Mouse (Mus musculus) hematopoietic stem cell, adult 5-6 weeks (primary cell): ENCODE measurements around the gene 2510002D24Rik. TPM values are rescaled to one million over a fixed set of nuclear protein-coding genes. Genes with fewer than 3 reads are reported as not detected.

ENCODE experiments used
- ATAC-seq, 2 experiments: fragments of 125-278 bp in 1 of 2; replicated peaks in 1 of 2; 2 replicates each; pipeline ENCODE4 v1.8.0; 2016 to 2017; ENCODE audit warnings: inconsistent platforms in 2 of 2, mild to moderate bottlenecking in 2 of 2, moderate number of reproducible peaks in 2 of 2, low read depth in 1 of 2, moderate TSS enrichment in 1 of 2; ENCODE audit not compliant: low FRiP score in 2 of 2, poor library complexity in 2 of 2, severe bottlenecking in 2 of 2, insufficient read depth in 1 of 2, low TSS enrichment in 1 of 2
- total RNA-seq: library from RNA; stranded (forward); fragments of 172-1452, 232-1000 nt; gene quantifications from 2 replicates; pipeline ENCODE4 v1.2.3, GENCODE M21; 2017

2510002D24Rik gene
- total RNA-seq = 60.7 and 64.3 TPM in 2 replicates

DNA sequence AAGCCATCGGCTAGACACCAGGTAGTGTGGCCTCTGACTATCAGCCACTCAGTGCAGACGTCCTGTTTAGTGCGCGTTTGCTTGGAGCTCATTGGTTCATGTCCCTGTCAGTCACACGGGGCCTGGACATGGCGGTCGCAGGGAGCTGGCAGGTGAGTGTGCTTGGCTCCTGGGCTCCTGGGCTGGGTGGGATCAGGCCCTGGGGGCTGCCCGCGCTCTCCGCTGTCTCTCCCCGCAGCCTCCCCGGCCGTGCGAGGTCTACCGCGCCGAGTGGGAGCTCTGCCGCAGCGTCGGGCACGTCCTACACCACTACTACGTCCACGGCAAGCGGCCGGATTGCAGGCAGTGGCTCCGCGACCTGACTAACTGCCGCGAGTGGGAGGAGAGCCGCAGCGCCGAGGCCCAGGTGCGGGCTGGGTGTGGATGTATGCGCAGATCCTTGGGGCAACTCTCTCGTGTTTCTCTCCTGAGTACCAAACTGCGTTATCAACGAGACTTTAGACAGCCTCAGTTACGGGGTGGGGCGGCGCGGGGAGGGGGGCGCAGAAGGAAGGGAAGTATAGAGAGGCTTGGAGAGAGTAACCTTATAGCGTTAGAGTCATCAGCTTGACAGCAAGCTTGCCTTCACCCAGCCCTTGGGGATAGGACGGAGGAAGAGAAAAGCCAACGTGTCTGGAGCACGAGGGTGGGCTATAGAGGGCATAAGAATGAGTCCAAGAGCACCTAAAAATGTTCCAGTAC, at the start of gene 2510002D24Rik, which contains the start of gene Gm28539:
Gene 2510002D24Rik (plus strand): TSS at position 111 of the 741 bp plus-strand sequence.
Gene Gm28539 (plus strand): TSS at position 117 of the 741 bp plus-strand sequence.
- peak; percentile 99 for ATAC-seq

DNA sequence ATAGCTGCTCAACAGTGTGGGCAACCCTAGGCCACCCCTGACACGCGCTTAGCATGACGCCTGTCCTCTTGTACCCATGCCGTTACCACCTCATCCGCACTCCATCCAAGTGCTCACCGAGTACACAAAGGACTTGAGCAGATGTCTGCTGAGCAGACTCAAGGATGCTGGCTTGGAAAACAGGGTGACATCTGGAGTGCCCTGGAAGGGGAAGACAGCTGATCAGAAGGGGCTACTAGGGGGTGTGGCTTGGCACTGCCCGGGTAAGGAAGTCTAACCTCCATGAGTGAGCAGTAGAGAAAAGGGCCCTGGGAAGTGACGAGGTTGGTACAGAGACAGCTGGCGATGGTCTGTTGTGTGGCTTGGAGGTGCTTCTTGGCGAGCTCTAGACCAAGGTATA, 49.7 kb upstream of the 2510002D24Rik start:
- ATAC-seq = no peak

DNA sequence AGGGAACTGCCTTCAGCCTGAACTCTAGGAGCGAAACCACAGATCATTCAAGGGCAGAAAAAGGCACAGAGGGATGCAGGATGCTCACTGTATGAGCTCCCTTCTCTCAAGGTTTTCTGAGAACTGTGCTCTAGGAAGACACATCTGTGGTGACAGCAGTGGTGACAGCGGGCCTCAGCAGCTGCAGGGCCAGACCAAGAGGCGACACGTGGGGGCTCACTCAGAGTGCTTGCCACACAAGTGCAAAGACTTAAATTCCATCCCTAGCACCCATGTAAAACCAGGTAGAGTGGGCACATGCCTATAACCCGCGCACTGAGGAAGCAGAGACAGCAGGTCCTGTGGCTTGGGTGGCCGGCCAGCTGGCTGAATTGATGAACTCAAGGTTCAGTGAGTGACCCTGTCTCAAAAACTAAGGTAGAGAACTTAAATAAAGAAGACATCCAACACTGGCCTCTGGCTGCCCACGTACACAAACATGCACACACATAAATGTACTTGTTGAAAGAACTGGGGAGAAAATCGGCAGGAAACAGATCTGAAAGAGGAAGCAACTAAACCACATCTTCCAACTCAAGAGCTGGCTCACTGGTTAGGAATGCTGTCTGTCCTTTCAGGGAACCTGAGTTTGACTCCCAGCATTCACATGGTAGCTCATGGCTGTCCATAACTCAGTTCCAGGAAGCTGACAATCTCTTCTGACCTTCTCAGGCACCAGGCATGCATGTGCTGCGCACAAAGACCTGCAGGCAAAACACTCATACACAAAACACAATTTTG, 47.6 kb upstream of the 2510002D24Rik start:
- peak; percentile 63 to 80 for ATAC-seq

DNA sequence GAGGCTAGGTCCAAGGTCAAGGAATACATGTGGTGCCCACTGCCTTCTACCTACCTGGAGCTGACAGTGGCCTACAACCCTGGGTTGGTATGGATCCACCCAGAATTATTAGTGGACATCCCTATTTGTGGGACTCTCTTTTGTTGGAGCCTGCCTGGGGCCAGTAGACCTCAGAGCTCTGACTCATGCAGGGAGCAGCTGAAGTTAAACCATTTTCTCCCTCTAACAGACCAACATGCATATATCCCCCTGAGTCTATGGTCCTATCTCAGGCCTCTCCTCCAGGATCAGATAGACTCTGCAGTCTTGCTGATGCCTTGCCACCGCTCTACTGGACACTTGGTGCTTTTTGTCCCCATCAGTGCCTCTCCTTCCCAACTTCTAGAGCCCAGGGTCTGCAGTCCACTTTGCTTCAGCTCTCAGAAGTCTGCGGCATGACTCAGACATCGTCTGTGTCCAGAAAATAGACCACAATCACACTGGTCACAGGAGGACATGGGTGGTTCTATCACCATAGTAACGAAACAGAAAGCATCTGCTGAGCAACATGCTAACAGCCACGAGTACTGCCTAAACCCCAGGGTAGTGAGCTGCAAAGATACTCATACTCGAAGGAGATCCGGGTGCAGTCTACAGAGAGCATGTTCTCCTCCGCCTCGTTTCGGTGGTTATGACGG, 41.0 kb upstream of the 2510002D24Rik start:
- no peak for ATAC-seq

DNA sequence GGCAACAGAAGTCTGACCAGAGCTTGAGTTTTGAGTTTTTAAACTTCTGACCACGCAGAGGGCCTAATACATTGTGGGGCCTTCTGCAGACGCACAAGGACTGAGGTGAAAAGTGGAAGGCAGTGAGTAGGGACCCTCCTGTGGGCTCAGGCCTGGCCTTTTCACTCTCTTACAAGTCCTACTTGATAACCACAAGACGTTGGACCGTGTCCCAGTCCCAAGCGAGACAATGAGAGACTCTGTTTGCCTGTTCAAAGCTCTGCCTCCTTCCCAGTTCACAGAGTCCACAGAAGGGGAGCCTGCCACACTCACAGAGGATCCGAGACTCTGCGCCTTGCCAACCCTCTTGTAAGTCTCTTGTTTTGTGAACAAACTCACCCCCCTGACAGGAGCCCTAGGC, 39.7 kb upstream of the 2510002D24Rik start:
- no peak for ATAC-seq

DNA sequence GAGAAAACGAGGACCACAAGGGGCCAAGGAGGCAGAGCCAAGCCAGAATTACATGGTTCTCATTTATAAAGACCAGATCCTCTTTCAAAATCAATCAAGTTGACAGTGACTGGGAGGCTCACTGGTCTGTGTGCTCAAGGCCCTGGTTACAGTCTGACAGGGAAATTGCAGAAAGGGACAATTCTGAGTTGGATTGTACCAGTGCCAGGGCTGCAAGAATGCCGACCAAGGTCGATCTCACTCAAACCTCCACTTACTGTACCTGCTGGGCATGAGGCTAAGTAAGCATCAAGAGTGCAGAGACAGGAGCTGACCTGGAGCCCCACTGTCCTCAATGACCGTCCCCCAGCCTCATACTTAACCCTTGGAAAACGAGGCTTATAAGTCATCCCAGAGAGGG, 38.2 kb upstream of the 2510002D24Rik start:
- no peak for ATAC-seq

DNA sequence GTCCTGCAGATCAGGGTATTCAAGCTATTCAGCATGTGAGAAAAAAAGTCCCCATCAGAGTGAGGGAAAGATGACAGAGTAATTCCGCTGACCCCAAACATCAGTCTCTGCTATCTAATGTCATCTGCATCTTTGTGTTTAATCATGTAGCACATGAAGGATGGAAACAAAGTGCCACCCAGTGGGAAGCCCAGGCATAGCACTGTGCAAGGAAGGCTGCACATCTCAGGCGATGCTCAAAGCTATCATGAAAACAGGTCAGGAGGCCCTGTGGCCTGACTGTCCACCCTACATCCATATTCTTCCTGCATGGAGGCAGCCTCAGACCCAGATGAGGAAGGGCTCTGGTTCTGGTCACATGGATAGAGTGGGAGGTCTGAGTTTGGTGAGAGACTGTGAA, 37.5 kb upstream of the 2510002D24Rik start:
- ATAC-seq = peak; percentile 32 to 64; a peak in 2 of 4 replicates

DNA sequence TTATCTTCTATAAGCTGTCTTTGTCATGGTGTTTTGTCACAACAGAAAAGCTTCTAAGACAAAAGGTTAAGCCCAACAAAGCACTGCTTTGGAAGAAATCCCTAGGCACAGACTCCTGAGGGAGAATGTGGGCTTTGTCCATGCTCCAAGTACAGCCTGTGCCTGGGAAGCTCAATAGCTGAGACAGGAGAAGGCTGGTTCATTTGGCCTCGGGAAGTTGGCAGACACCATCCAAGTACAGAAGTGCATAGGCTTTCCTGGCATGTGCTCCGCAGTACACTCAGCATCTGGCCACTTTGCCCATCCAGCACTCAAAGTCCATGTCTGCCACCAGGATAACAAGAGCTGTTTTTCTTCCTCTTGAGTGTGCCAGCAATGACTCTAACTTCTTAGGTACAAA, 30.6 kb upstream of the 2510002D24Rik start:
- no peak for ATAC-seq

DNA sequence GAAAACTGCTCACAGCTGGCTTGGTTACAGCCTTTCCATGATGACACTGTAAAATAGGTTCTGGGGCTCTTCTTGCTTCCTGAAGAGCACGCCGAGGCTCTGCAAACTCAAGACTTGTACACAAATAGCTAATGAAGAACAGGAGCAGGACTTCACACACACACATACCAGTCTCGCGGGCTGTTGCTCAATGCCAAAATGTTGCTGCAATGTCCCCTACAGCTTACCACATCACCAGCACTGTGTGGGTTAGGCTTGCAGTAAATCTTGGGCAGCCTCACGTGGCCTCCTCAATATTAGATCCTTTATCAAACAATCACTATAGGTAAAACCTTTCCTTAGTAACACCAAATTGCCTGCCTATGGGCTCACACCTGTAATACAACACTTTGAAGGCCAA, 27.4 kb upstream of the 2510002D24Rik start:
- no peak for ATAC-seq

DNA sequence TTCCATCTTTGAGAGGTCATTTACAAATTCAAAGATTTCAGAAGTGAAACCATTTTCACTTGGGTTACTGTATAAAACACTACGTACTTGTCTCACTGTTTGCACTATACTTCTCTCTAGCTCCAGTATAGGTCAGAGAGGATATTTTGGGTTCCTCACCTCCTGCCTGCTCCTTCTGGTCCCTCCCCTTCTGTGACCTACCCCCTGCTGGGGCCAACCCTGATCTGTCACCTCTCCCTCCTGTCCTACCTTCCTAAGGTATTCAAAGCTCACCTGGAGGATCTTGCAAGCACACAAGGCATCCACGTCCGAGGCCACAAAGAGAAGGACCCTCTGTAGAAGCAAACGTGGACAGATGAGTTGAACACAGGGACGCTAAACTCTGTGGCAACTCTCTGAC, 25.3 kb upstream of the 2510002D24Rik start:
- 0 out of 4 replicates have a peak, but pooled peaks of 1 of the 2 experiments have one; percentile 6 for ATAC-seq

DNA sequence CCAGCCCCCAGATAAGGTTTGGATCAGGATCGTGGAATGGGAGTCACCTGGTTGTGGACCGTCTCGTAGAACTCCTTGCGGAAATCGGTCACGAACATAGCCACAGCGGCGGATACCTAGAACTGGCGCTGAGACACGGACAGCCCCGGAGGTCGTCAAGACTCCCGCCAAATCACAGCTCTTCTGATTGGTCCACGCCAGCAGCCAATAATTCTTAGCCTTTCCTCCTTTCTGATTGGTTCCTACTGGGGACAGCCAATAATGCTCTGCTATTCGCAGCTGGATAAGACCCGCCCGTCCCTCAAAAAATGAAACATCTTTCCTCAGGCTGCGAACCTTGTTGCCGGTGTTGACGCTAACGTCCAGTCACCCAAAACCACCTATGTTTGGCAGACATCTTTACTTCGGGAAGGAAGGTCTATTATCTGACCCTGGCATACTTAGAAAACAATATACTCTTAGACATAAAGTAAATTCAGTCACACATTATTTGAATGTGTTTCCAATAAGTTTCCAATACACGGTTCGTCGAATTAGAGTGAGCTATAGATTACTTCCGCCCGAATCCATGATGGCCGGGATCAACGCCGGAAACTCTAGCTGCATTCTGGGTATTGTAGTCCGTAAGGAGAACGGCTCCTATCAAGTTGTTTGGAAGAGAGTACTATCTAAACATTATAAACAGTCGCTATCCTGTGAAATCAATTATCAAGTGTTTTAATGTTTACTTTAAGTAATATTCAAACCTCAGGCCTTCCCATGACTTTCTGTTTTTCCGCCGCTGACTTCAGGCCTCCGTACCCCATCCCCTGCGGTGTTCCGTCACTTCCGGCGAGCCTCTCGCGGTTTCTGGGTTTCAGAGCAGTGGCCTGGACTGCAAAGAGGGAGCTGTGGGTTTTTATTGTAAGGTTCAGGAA, 24.7 kb upstream of the 2510002D24Rik start, which contains the start of the genes Ufd1 and Cdc45:
Gene Ufd1 (plus strand): TSS at position 312 of the 917 bp plus-strand sequence.
Gene Cdc45 (minus strand): TSS at position 520 of the 917 bp plus-strand sequence.
- peak; percentile 84 to 91 for ATAC-seq

DNA sequence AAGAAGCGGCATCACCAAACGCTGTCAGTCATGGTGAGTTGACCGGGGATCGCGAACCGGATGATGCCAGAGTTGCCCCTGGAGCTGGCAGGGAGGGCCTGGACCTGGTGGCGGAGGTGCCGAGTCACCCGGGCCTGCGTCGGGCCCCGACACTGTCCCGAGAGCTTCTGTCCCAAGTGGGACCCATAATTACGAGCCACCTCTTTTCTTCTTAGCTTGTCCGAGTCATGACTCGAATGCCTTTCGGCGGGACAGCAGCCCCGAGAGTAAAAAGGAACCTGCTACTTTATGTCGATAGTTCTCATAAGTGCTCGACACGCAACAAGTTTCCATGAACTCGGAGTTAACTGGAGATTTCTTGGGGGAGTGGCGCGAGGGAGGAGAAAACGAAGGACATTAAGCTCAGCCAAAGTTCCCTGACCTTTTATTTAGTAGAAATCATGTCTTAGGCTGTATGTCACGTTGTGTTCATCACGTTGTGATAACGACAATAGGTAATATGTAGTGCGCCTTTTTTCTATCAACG, 23.9 kb upstream of the 2510002D24Rik start:
- no peak for ATAC-seq

DNA sequence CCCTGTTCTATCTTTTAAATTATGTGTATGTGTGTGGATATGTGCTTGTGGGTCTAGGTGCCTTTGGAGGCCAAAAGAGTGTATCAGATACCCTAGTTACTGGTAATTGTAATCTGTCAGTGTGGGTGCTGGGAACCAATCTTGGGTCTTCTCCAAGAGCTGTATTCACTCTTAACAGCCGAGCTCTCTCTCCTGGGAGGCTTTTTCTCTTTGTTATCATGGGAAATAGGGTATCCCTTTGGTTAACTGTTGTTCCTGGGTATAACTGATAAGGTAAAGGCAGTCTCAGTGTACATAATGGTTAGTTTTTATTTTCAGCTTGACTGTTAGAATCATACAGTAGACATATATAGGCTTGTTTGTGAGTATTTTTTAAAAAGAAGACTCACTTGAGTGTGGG, 14.0 kb upstream of the 2510002D24Rik start:
- no peak for ATAC-seq

DNA sequence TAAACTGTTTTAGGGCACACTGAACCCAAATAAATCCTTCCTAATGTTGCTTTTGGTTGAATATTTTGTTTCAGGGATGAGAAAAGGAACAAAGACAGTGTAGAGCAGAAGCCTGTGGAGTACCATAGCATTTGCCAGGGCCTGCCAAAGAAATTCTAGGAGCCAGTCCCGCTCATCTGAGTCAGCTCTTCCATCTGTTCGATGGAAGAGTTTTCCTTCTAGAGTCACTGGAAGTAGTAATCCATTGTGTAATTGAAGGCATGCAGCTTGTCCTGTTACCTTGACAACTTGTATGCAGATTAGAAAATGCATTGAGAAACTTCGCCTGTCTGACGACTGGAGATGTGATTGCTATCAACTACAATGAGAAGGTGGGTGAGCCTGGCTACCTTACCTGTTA, 13.5 kb upstream of the 2510002D24Rik start:
- ATAC-seq = no peak

DNA sequence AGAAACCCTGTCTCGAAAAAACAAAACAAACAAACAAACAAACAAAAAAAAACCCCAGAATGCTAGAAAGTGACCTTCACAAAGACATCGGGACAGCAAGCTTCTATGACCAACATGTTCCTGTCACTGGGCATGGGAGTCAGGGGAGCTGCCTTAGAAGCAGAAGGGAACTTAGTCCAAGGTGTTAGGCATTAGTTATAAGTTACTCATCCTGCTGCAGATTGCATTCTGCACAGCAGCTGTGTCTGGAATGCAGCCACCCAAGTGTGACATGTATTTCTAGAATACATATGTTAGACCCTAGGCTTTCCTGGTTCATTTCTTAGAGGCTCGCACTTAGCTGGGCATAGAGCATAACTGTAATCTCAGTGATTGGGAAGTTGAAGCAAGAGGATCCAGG, 7.7 kb upstream of the 2510002D24Rik start:
- no peak for ATAC-seq

DNA sequence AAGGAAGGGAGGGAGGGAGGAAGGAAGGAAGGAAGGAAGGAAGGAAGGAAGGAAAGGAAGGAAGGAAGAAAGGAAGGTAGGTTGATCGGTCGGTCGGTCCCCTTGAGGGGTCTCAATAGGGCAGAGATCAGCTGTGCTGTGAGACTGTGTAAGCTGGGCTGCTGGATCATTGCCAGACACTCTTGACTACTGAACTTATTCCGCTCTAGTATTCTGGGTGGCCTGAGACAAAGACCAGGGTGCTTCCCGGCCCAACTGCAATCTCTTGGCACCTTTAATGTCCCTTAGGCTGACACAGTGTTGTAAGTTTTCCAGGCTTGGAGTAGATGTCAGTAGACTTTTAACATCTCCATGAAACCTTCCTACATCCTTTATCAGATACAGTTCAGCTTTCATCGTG, 7.3 kb upstream of the 2510002D24Rik start:
- ATAC-seq = no peak

DNA sequence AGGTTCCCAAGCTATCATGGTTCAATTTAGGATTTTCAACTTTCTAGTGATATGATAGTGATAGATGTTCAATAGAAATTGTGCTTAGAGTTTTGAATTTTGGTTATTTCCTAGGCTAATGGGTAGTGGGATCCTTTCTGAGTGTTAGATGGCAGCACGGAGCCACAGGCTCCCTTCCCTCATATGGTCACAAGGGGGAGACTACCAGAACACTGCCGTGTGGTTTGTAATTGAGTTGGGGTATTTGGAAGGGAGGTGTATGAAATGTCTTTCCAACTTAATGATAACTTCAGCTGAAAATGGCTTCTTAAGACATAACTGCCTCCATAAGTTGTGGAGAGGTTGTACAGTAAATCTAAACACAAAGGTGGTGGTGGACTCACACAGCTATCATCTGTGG, 2.9 kb upstream of the 2510002D24Rik start:
- ATAC-seq = no peak
